ENCODE assay signal across 19 mouse cellular contexts in genomic region chr11:57621876-57622275, GRCm38 (mm10). TPM values are rescaled to one million over a fixed set of nuclear protein-coding genes. Genes with fewer than 3 reads are reported as not detected.
DNase-seq lines count a peak whose midpoint lies in the region; ATAC-seq lines count a peak whose summit lies in the region.
"Had no signal": no experiment of that assay in that cellular context is flagged by ENCODE, and none has a peak within 500 bp of the region (broad histone marks: within the 10 kb centered on the region; RNA-seq: fewer than 3 reads in every experiment).

No protein-coding gene starts in this region.

- peaks cover 5% of the 10 kb centered on the region for H3K27me3 ChIP-seq in hindbrain, embryonic 16.5 days (replicated peaks; ENCODE audit: control insufficient read depth, insufficient read depth, low read length)
- H3K27me3 ChIP-seq in hindbrain, embryonic 14.5 days (ENCODE audit: control insufficient read depth, insufficient read depth, low read length): no peaks in the 10 kb centered on the region

- no peaks in the 10 kb centered on the region for H3K9me3 ChIP-seq in hindbrain, embryonic 16.5 days (ENCODE audit: control insufficient read depth, low read length)
- no peaks in the 10 kb centered on the region for H3K9me3 ChIP-seq in hindbrain, embryonic 14.5 days (ENCODE audit: control insufficient read depth, low read length)
- H3K9me3 ChIP-seq: forebrain, embryonic 10.5 days; heart, embryonic 13.5 days had no signal

- H3K4me2 ChIP-seq in hindbrain, embryonic 16.5 days (ENCODE audit: low read length): no peak overlapping the region
- no peak overlapping the region for H3K4me2 ChIP-seq in hindbrain, embryonic 14.5 days (replicated peaks)
- H3K4me2 ChIP-seq: heart, embryonic 13.5 days had no signal

- peaks cover 5% of the 10 kb centered on the region for H3K4me1 ChIP-seq in hindbrain, embryonic 16.5 days (ENCODE audit: control insufficient read depth, insufficient read depth, low read depth, low read length)
- peaks cover 12% of the 10 kb centered on the region; the same call in 1 of the 2 replicates for H3K4me1 ChIP-seq in hindbrain, embryonic 14.5 days (replicated peaks; ENCODE audit: control insufficient read depth, insufficient read depth, low read length)

- no peak overlapping the region for H3K9ac ChIP-seq in hindbrain, embryonic 16.5 days (ENCODE audit: low read depth, low read length)
- no peak overlapping the region for H3K9ac ChIP-seq in hindbrain, embryonic 14.5 days
- H3K9ac ChIP-seq: heart, embryonic 13.5 days had no signal

- 0 out of 2 replicates have a peak, but pooled peaks have one; percentile 17 for ATAC-seq in hindbrain, embryonic 16.5 days
- ATAC-seq in hindbrain, embryonic 14.5 days (ENCODE audit: low FRiP score): no peak
- ATAC-seq: inflammation-experienced regulatory T-cells, adult 6 months; lung, postnatal 0 days had no signal

- no peak overlapping the region for H3K27ac ChIP-seq in hindbrain, embryonic 16.5 days (ENCODE audit: low read depth, low read length)
- H3K27ac ChIP-seq in hindbrain, embryonic 14.5 days: no peak overlapping the region
- H3K27ac ChIP-seq: forebrain, embryonic 10.5 days; gastrocnemius, adult 2 months; heart, embryonic 13.5 days had no signal

- no peaks in the 10 kb centered on the region for H3K36me3 ChIP-seq in hindbrain, embryonic 16.5 days (ENCODE audit: control insufficient read depth, insufficient read depth, low read length)
- no peaks in the 10 kb centered on the region for H3K36me3 ChIP-seq in hindbrain, embryonic 14.5 days (replicated peaks; ENCODE audit: control insufficient read depth, insufficient read depth)
- H3K36me3 ChIP-seq: forebrain, embryonic 10.5 days; heart, embryonic 13.5 days had no signal

- H3K4me3 ChIP-seq in hindbrain, embryonic 16.5 days (ENCODE audit: low read length): no peak overlapping the region
- H3K4me3 ChIP-seq in hindbrain, embryonic 14.5 days (replicated peaks; ENCODE audit: low read length): no peak overlapping the region
- H3K4me3 ChIP-seq: forebrain, embryonic 10.5 days; gastrocnemius, adult 2 months; heart, embryonic 13.5 days; myocyte had no signal

- peak; percentile 44 to 61 for DNase-seq in cerebellum, postnatal 10 days
- no peak for DNase-seq in cerebellum, adult 9-11 months
- no peak for DNase-seq in hindbrain, embryonic 14.5 days (ENCODE audit: low spot score)
- DNase-seq in ovary, adult 18-20 months (ENCODE audit: low spot score): peak; percentile 23
- DNase-seq in ovary, postnatal 14 days (ENCODE audit: low spot score): no peak
- peak; percentile 67 to 73 for DNase-seq in adrenal gland, postnatal 36 days
- no peak for DNase-seq in c-Kit-positive CD71-positive TER-119-positive erythroid progenitor cells, embryonic 14.5 days (ENCODE audit: low spot score)
- DNase-seq: B cell, adult 2 months; cerebellum, postnatal 25 days; embryo, embryonic 11 days; gastrocnemius, adult 2 months; liver; midbrain, embryonic 14.5 days had no signal

RNA-seq across cellular contexts. Expression of gene Galnt10, which starts 23.4 kb away (rescaled TPM):
- polyA plus RNA-seq in hindbrain, embryonic 16.5 days (2015; fragmentation: Nextera tagmentation; extraction: Ambion mirVana): 12.3 and 13.1 TPM in 2 replicates
- 8.8 and 9.8 TPM in 2 replicates for polyA plus RNA-seq in hindbrain, embryonic 14.5 days (2014; fragmentation: Nextera tagmentation; extraction: Ambion mirVana)
- total RNA-seq in adrenal gland, postnatal 36 days (2021): 10 to 100 TPM; 47.0 to 51.6 TPM

Comparison
In these comparisons a context has a peak if more than half of its experiments do, and no peak if none do; other contexts are left out.
1. DNase-seq: peak in cerebellum, postnatal 10 days (2 of 2), ovary, adult 18-20 months (single experiment) and adrenal gland, postnatal 36 days (2 of 2); none in cerebellum, adult 9-11 months (single experiment), hindbrain, embryonic 14.5 days (single experiment), ovary, postnatal 14 days (single experiment) and c-Kit-positive CD71-positive TER-119-positive erythroid progenitor cells, embryonic 14.5 days (single experiment).